Comparison of ENCODE assay signal across 8 mouse cellular contexts in the genomic region with DNA sequence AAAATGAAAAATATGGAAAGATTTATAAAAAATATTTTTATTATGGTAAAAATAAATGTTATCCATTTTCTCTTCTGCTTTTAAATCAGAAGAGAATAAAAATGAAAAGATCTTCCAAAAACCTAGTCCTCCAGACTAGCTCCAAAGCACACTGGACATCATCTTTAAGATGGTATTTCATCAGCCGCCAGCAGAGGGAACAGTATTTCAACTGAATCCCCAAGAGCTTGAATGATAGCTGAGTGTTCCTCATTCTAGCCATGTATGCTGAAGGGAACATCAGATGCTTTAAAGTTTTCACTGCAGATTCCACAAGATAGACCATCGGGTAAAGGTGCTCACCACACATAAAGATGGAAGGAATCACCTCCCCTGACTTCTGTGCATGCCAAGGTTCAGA. TPM values are rescaled to one million over a fixed set of nuclear protein-coding genes. Genes with fewer than 3 reads are reported as not detected.
DNase-seq lines count a peak whose midpoint lies in the region.

No protein-coding gene starts in this region.

- DNase-seq in adrenal gland, postnatal 10 days = peak; percentile 34
- no peak for DNase-seq in adrenal gland, adult 8-10 months
- peak; percentile 36 for DNase-seq in kidney, postnatal 10 days
- no peak for DNase-seq in kidney, adult 11 months
- DNase-seq in cerebellum, adult 8-10 months = peak; percentile 13
- DNase-seq in layer of hippocampus, postnatal 10 days (ENCODE audit: low spot score in 2 of 2) = peak; percentile 24 to 50
- DNase-seq in retina, postnatal 7 days (ENCODE audit: low read depth, low spot score) = peak; percentile 25
- DNase-seq in gastrocnemius, postnatal 36 days = no peak

- intact Hi-C loops in gastrocnemius, postnatal 36 days (cut with DNase I) = no loop called here

RNA-seq across cellular contexts. Expression of gene Fbxo48, which starts 16.6 kb away (rescaled TPM):
- total RNA-seq in adrenal gland, postnatal 10 days (2021) = 1 to 10 TPM; 1.3 to 2.1 TPM
- under 1 TPM; 0.12 to 0.75 (median 0.35) TPM for total RNA-seq in adrenal gland, adult 8-10 months (2022)
- 1 to 10 TPM in 1 of 2 experiments, under 1 TPM in 1; 0.98 to 2.1 TPM for total RNA-seq in layer of hippocampus, postnatal 10 days (2021)
- under 1 TPM in 1 of 2 experiments, not detected in 1; 0.23 TPM for total RNA-seq in gastrocnemius, postnatal 36 days (2021)

Comparison
In these comparisons a context has a peak if more than half of its experiments do, and no peak if none do; other contexts are left out.
1. DNase-seq: peak in adrenal gland, postnatal 10 days (single experiment), kidney, postnatal 10 days (single experiment), cerebellum, adult 8-10 months (single experiment), layer of hippocampus, postnatal 10 days (2 of 2) and retina, postnatal 7 days (single experiment); none in adrenal gland, adult 8-10 months (single experiment), kidney, adult 11 months (single experiment) and gastrocnemius, postnatal 36 days (0 of 2).